ENCODE assay signal across 17 mouse cellular contexts in the genomic region with DNA sequence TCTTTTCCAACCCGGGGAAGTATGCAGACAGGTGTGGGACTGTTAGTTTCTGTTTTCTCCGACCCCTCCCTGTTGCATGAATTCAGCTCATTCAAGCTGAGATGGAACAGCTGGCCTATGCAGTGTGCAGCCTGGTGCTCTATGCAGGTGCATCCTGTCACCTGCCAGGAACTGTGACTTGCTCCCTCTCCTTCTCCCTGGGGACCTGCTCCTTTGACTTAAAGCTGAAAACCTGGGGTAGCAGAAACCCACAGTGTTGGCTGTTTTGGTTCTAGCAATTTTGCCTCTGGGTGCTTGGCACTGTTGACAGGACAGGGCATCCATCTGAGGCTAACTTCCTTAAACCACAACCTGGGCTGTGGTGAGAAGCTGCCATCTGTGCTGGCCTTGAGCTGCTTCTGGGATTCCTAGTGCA. TPM values are rescaled to one million over a fixed set of nuclear protein-coding genes. Genes with fewer than 3 reads are reported as not detected.
A peak's percentile ranks its signal among the peaks of the same experiment; 100 is the strongest.
DNase-seq lines count a peak whose midpoint lies in the region; ATAC-seq and TF ChIP-seq lines count a peak whose summit lies in the region.
"Had no signal": no experiment of that assay in that cellular context is flagged by ENCODE, and none has a peak within 500 bp of the region (broad histone marks: within the 10 kb centered on the region; RNA-seq: fewer than 3 reads in every experiment).

No protein-coding gene starts in this region.

- intact Hi-C loops in gastrocnemius, adult 2 months (cut with DNase I), result no loop called here

- H3K27me3 ChIP-seq in midbrain, embryonic 14.5 days (ENCODE audit: control insufficient read depth, insufficient read depth, low read length), result no peaks in the 10 kb centered on the region
- no peaks in the 10 kb centered on the region for H3K27me3 ChIP-seq in midbrain, postnatal 0 days (ENCODE audit: insufficient read depth, low read length)
- H3K27me3 ChIP-seq: hindbrain, embryonic 12.5 days had no signal

- peak; percentile 13 for DNase-seq in gastrocnemius, postnatal 25 days
- no peak for DNase-seq in gastrocnemius, adult 2 months
- peak; percentile 18 for DNase-seq in midbrain, embryonic 14.5 days
- no peak for DNase-seq in midbrain, postnatal 0 days (ENCODE audit: low spot score)
- DNase-seq in forelimb bud, embryonic 11.5 days (ENCODE audit: low read depth, low spot score), result peak; percentile 42
- peak; percentile 61 for DNase-seq in thymus, postnatal 4 days
- DNase-seq in kidney, postnatal 25 days, result no peak
- DNase-seq in right cerebral cortex, adult 18-20 months, result no peak
- DNase-seq: cerebellum, adult 9-10 months; embryo, embryonic 11 days; gastrocnemius, postnatal 36 days; lung, postnatal 14 days had no signal

- no peak overlapping the region for H3K4me2 ChIP-seq in midbrain, embryonic 14.5 days (ENCODE audit: low read length)
- H3K4me2 ChIP-seq in midbrain, postnatal 0 days (ENCODE audit: low read depth, low read length, poor library complexity, severe bottlenecking), result no peak overlapping the region
- H3K4me2 ChIP-seq: hindbrain, embryonic 12.5 days; midbrain, embryonic 11.5 days had no signal

- ATAC-seq in midbrain, embryonic 14.5 days (ENCODE audit: low FRiP score, low TSS enrichment), result no peak
- ATAC-seq in midbrain, postnatal 0 days (ENCODE audit: low FRiP score), result no peak
- ATAC-seq: intestine, postnatal 0 days had no signal

- H3K36me3 ChIP-seq in midbrain, embryonic 14.5 days (ENCODE audit: control insufficient read depth, insufficient read depth, low read length), result no peaks in the 10 kb centered on the region
- H3K36me3 ChIP-seq in midbrain, postnatal 0 days (ENCODE audit: insufficient read depth, low read length), result no peaks in the 10 kb centered on the region
- H3K36me3 ChIP-seq: hindbrain, embryonic 12.5 days had no signal

- no peak for TF ChIP-seq CTCF in gastrocnemius, adult 2 months (IDR thresholded peaks at IDR 0.05)
- TF ChIP-seq CTCF in midbrain, postnatal 0 days (IDR thresholded peaks at IDR 0.05), result no peak

- no peaks in the 10 kb centered on the region for H3K9me3 ChIP-seq in midbrain, embryonic 14.5 days (ENCODE audit: control insufficient read depth, low read length)
- H3K9me3 ChIP-seq in midbrain, postnatal 0 days (ENCODE audit: low read length), result no peaks in the 10 kb centered on the region
- H3K9me3 ChIP-seq: hindbrain, embryonic 12.5 days had no signal

- no peak overlapping the region for H3K27ac ChIP-seq in gastrocnemius, adult 2 months
- no peak overlapping the region for H3K27ac ChIP-seq in midbrain, embryonic 14.5 days (replicated peaks; ENCODE audit: low read depth, low read length)
- no peak overlapping the region for H3K27ac ChIP-seq in midbrain, postnatal 0 days (ENCODE audit: low read depth, low read length)
- H3K27ac ChIP-seq: hindbrain, embryonic 12.5 days; liver, embryonic 14.5 days had no signal

- WGBS in midbrain, embryonic 14.5 days, result 61% methylated on average over 2 of the region's 2 CpGs
- 63% methylated on average over 2 of the region's 2 CpGs for WGBS in midbrain, postnatal 0 days

- no peaks in the 10 kb centered on the region for H3K4me1 ChIP-seq in midbrain, embryonic 14.5 days (ENCODE audit: control insufficient read depth, insufficient read depth, low read length)
- no peaks in the 10 kb centered on the region for H3K4me1 ChIP-seq in midbrain, postnatal 0 days (ENCODE audit: insufficient read depth, low read length)
- H3K4me1 ChIP-seq: hindbrain, embryonic 12.5 days had no signal

- no peak overlapping the region for H3K4me3 ChIP-seq in gastrocnemius, adult 2 months
- H3K4me3 ChIP-seq in midbrain, embryonic 14.5 days (replicated peaks; ENCODE audit: low read depth, low read length), result no peak overlapping the region
- H3K4me3 ChIP-seq in midbrain, postnatal 0 days (ENCODE audit: low read depth, low read length), result no peak overlapping the region
- H3K4me3 ChIP-seq: hindbrain, embryonic 12.5 days had no signal

- H3K9ac ChIP-seq in midbrain, embryonic 14.5 days (replicated peaks; ENCODE audit: low read length), result no peak overlapping the region
- H3K9ac ChIP-seq in midbrain, postnatal 0 days (replicated peaks; ENCODE audit: low read length, poor library complexity, severe bottlenecking), result no peak overlapping the region
- H3K9ac ChIP-seq: hindbrain, embryonic 12.5 days; liver, embryonic 14.5 days had no signal

RNA-seq across cellular contexts. Expression of gene Gucy1b2, which starts 30.8 kb away (rescaled TPM):
- not detected for total RNA-seq in gastrocnemius, postnatal 25 days (2021)
- total RNA-seq in gastrocnemius, adult 2 months (2021), result not detected
- polyA plus RNA-seq in midbrain, embryonic 14.5 days (2014; fragmentation: Nextera tagmentation; extraction: Ambion mirVana), result 1.00 and 1.0 TPM in 2 replicates
- total RNA-seq in midbrain, postnatal 0 days (2014; rRNA removed), result 1.2 and 3.9 TPM in 2 replicates
- 0.49 and 0.56 TPM in 2 replicates for polyA plus RNA-seq in midbrain, postnatal 0 days (2015; fragmentation: Nextera tagmentation; extraction: Ambion mirVana)
- total RNA-seq: gastrocnemius, postnatal 36 days had no signal
- polyA plus RNA-seq: large intestine, adult 2 months; liver, embryonic 14.5 days had no signal

Comparison
In these comparisons a context has a peak if more than half of its experiments do, and no peak if none do; other contexts are left out.
1. DNase-seq: peak in gastrocnemius, postnatal 25 days (single experiment), midbrain, embryonic 14.5 days (single experiment), forelimb bud, embryonic 11.5 days (single experiment) and thymus, postnatal 4 days (single experiment); none in gastrocnemius, adult 2 months (single experiment), midbrain, postnatal 0 days (single experiment), kidney, postnatal 25 days (0 of 2) and right cerebral cortex, adult 18-20 months (single experiment).